Mouse (Mus musculus): ENCODE measurements at regions not wholly inside any gene's neighbourhood (a gene's known extent, or its start where the extent isn't known, plus 50 kb on each side); places are given as distances from the start of the nearest gene placed in this dataset.

GRCm38 (mm10) chr6:100496135-100496534 lies 174.8 kb downstream of the Shq1 start:
- Histone ChIP-seq H3K4me2 (ENCODE audit: low read depth) (no peak overlapping the region), H3K9me3 (ENCODE audit: control insufficient read depth, low read length) (no peaks in the 10 kb centered on the region), H3K4me1 (replicated peaks; ENCODE audit: control insufficient read depth in 2 of 2, insufficient read depth in 2 of 2, low read length in 1 of 2) (peaks cover 0 to 2% of the 10 kb centered on the region in 2 experiments; a peak in 1 of 4 replicates), H3K27ac (no peak overlapping the region), H3K27me3 (ENCODE audit: control insufficient read depth, insufficient read depth, low read length) (no peaks in the 10 kb centered on the region), H3K36me3 (replicated peaks; ENCODE audit: control insufficient read depth, insufficient read depth, low read depth) (no peaks in the 10 kb centered on the region), H3K4me3 (ENCODE audit: insufficient read depth in 1 of 2, low read depth in 2 of 2, low read length in 2 of 2) (no peak overlapping the region), H3K9ac (replicated peaks) (no peak overlapping the region)
- DNase-seq (ENCODE audit: low read depth in 3 of 3, low spot score in 3 of 3) (no peak), ATAC-seq (ENCODE audit: insufficient read depth) (no peak)
- TF ChIP-seq EP300 (IDR thresholded peaks at IDR 0.05; ENCODE audit: low read depth) (no peak), CTCF (IDR thresholded peaks at IDR 0.05; ENCODE audit: low read depth) (no peak)

DNA sequence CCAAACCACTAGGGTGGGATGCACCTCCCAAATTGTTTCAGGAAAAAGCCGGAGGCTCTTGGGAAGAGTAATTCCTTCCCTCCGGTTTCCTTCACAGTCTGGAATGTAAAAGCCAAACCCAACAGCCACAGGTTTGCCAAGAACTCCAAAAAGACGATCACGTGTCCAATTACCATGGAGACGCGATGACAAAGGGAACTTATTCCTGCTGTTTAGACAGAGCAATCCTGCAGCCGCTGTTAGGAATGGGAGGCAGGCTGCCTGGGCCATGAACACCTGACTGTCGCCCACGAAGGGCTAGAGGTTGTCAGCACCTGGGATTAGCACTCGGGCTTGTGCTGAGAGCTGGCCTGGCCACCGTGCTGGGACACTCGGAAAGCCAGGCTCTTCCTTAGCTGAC lies 175.8 kb downstream of the Shq1 start:
- TF ChIP-seq EP300 (IDR thresholded peaks at IDR 0.05; ENCODE audit: low read depth) (no peak), CTCF (IDR thresholded peaks at IDR 0.05; ENCODE audit: low read depth) (no peak)
- ATAC-seq (ENCODE audit: insufficient read depth) (no peak), DNase-seq (ENCODE audit: low read depth in 3 of 3, low spot score in 3 of 3) (no peak)
- WGBS (ENCODE audit: insufficient replicate concordance): 69% methylated on average over 12 of the region's 12 CpGs
- no peaks in the 10 kb centered on the region for H3K36me3 ChIP-seq (replicated peaks; ENCODE audit: control insufficient read depth, insufficient read depth, low read depth)
- H3K4me3 ChIP-seq (ENCODE audit: insufficient read depth in 1 of 2, low read depth in 2 of 2, low read length in 2 of 2): no peak overlapping the region
- no peaks in the 10 kb centered on the region for H3K4me1 ChIP-seq (replicated peaks; ENCODE audit: control insufficient read depth in 2 of 2, insufficient read depth in 2 of 2, low read length in 1 of 2)
- H3K9me3 ChIP-seq (ENCODE audit: control insufficient read depth, low read length): no peaks in the 10 kb centered on the region
- H3K27ac ChIP-seq: no peak overlapping the region
- H3K9ac ChIP-seq (replicated peaks): no peak overlapping the region
- no peak overlapping the region for H3K4me2 ChIP-seq (ENCODE audit: low read depth)
- no peaks in the 10 kb centered on the region for H3K27me3 ChIP-seq (ENCODE audit: control insufficient read depth, insufficient read depth, low read length)

- TF ChIP-seq EP300 (IDR thresholded peaks at IDR 0.05; ENCODE audit: low read depth): no peak
- TF ChIP-seq CTCF (IDR thresholded peaks at IDR 0.05; ENCODE audit: low read depth): no peak
- H3K4me1 ChIP-seq (replicated peaks; ENCODE audit: control insufficient read depth in 2 of 2, insufficient read depth in 2 of 2, low read length in 1 of 2): no peaks in the 10 kb centered on the region
- DNase-seq (ENCODE audit: low read depth in 3 of 3, low spot score in 3 of 3): no peak
- no peaks in the 10 kb centered on the region for H3K9me3 ChIP-seq (ENCODE audit: control insufficient read depth, low read length)
- WGBS (ENCODE audit: insufficient replicate concordance): 41% methylated on average over 1 of the region's 1 CpGs
- ATAC-seq (ENCODE audit: insufficient read depth): no peak
- no peak overlapping the region for H3K4me3 ChIP-seq (ENCODE audit: insufficient read depth in 1 of 2, low read depth in 2 of 2, low read length in 2 of 2)
- H3K4me2 ChIP-seq (ENCODE audit: low read depth): no peak overlapping the region
- no peaks in the 10 kb centered on the region for H3K36me3 ChIP-seq (replicated peaks; ENCODE audit: control insufficient read depth, insufficient read depth, low read depth)
- no peaks in the 10 kb centered on the region for H3K27me3 ChIP-seq (ENCODE audit: control insufficient read depth, insufficient read depth, low read length)
- H3K27ac ChIP-seq: no peak overlapping the region
- H3K9ac ChIP-seq (replicated peaks): no peak overlapping the region
These were observed 177.4 kb downstream of the Shq1 start for GRCm38 (mm10) chr6:100493558-100493957.

GRCm38 (mm10) chr6:100491811-100492210 lies 179.1 kb downstream of the Shq1 start:
- Histone ChIP-seq H3K27ac (no peak overlapping the region), H3K36me3 (replicated peaks; ENCODE audit: control insufficient read depth, insufficient read depth, low read depth) (no peaks in the 10 kb centered on the region), H3K9me3 (ENCODE audit: control insufficient read depth, low read length) (no peaks in the 10 kb centered on the region), H3K4me1 (replicated peaks; ENCODE audit: control insufficient read depth in 2 of 2, insufficient read depth in 2 of 2, low read length in 1 of 2) (no peaks in the 10 kb centered on the region), H3K4me2 (ENCODE audit: low read depth) (no peak overlapping the region), H3K27me3 (ENCODE audit: control insufficient read depth, insufficient read depth, low read length) (no peaks in the 10 kb centered on the region), H3K9ac (replicated peaks) (no peak overlapping the region), H3K4me3 (ENCODE audit: insufficient read depth in 1 of 2, low read depth in 2 of 2, low read length in 2 of 2) (no peak overlapping the region)
- ATAC-seq (ENCODE audit: insufficient read depth): no peak
- no peak for DNase-seq (ENCODE audit: low read depth in 3 of 3, low spot score in 3 of 3)
- WGBS (ENCODE audit: insufficient replicate concordance): 42% methylated on average over 6 of the region's 6 CpGs
- no peak for TF ChIP-seq CTCF (IDR thresholded peaks at IDR 0.05; ENCODE audit: low read depth)
- no peak for TF ChIP-seq EP300 (IDR thresholded peaks at IDR 0.05; ENCODE audit: low read depth)

- Histone ChIP-seq H3K4me2 (ENCODE audit: low read depth) (no peak overlapping the region), H3K27me3 (ENCODE audit: control insufficient read depth, insufficient read depth, low read length) (no peaks in the 10 kb centered on the region), H3K9ac (replicated peaks) (no peak overlapping the region), H3K36me3 (replicated peaks; ENCODE audit: control insufficient read depth, insufficient read depth, low read depth) (no peaks in the 10 kb centered on the region), H3K4me3 (ENCODE audit: insufficient read depth in 1 of 2, low read depth in 2 of 2, low read length in 2 of 2) (no peak overlapping the region), H3K27ac (no peak overlapping the region), H3K4me1 (replicated peaks; ENCODE audit: control insufficient read depth in 2 of 2, insufficient read depth in 2 of 2, low read length in 1 of 2) (no peaks in the 10 kb centered on the region), H3K9me3 (ENCODE audit: control insufficient read depth, low read length) (no peaks in the 10 kb centered on the region)
- ATAC-seq (ENCODE audit: insufficient read depth): 0 out of 2 replicates have a peak, but pooled peaks have one; percentile 33
- TF ChIP-seq EP300 (IDR thresholded peaks at IDR 0.05; ENCODE audit: low read depth) (no peak), CTCF (IDR thresholded peaks at IDR 0.05; ENCODE audit: low read depth) (no peak)
- WGBS (ENCODE audit: insufficient replicate concordance): 73% methylated on average over 7 of the region's 7 CpGs
- DNase-seq (ENCODE audit: low read depth in 3 of 3, low spot score in 3 of 3): no peak
These were observed 179.8 kb downstream of the Shq1 start for GRCm38 (mm10) chr6:100490920-100491712.

All from liver, embryonic 14.5 days (tissue).